Mouse (Mus musculus) neural tube, embryonic 14.5 days (tissue): Measurements from ENCODE around the gene Akr1c14. TPM values are rescaled to one million over a fixed set of nuclear protein-coding genes. Genes with fewer than 3 reads are reported as not detected.

Experiments used
- ATAC-seq: fragments of 200-750 bp; cut with Nextera tagmentation; 2 replicates; pipeline ENCODE4 v1.8.0; 2017; ENCODE audit warnings: low read depth, mild to moderate bottlenecking, moderate TSS enrichment, moderate library complexity
- H3K27ac ChIP-seq: fragments of 300-500 bp; sonication (generic); 2 replicates; pipeline ENCODE4 v1.5.1; 2014; ENCODE audit warnings: low read depth, mild to moderate bottlenecking, control low read depth, low read length, moderate library complexity, mixed read lengths
- H3K27me3 ChIP-seq: fragments of 300-500 bp; sonication (generic); 2 replicates; pipeline ENCODE4 v1.6.1; 2014; ENCODE audit warnings: low read length; ENCODE audit not compliant: control insufficient read depth, insufficient read depth
- H3K36me3 ChIP-seq: fragments of 300-500 bp; sonication (generic); 2 replicates; pipeline ENCODE4 v1.6.1; 2014; ENCODE audit warnings: low read length, mixed read lengths; ENCODE audit not compliant: control insufficient read depth, insufficient read depth
- H3K4me1 ChIP-seq: fragments of 300-500 bp; sonication (generic); 2 replicates; pipeline ENCODE4 v1.6.1; 2014; ENCODE audit warnings: low read length; ENCODE audit not compliant: control insufficient read depth, insufficient read depth
- H3K4me2 ChIP-seq: fragments of 300-500 bp; sonication (generic); 2 replicates; pipeline ENCODE4 v1.6.1; 2014; ENCODE audit warnings: mild to moderate bottlenecking, low read depth, low read length, control low read depth
- H3K4me3 ChIP-seq: fragments of 300-500 bp; sonication (generic); 2 replicates; pipeline ENCODE4 v1.5.1; 2014; ENCODE audit warnings: low read depth, low read length, control low read depth, mixed read lengths
- H3K9ac ChIP-seq: fragments of 300-500 bp; sonication (generic); replicated peaks from 2 replicates; pipeline ENCODE4 v1.6.1; 2014; ENCODE audit warnings: low read depth, mild to moderate bottlenecking, control low read depth, low read length, mixed read lengths
- H3K9me3 ChIP-seq: fragments of 300-500 bp; sonication (generic); 2 replicates; pipeline ENCODE4 v1.6.1; 2016; ENCODE audit warnings: low read length; ENCODE audit not compliant: control insufficient read depth
- WGBS: fragments of 180-500 bp; shearing (Covaris S2); extraction: QIAGEN DNeasy Blood & Tissue Kit; methylation state at CpG from one replicate; pipeline ENCODE4 v1.1.7; 2014; 5-methylcytosine and 5-hydroxymethylcytosine counted together
- polyA plus RNA-seq: library from polyadenylated mRNA; unstranded; fragments of >200 nt; fragmentation: Nextera tagmentation; extraction: Ambion mirVana; gene quantifications from 2 replicates; pipeline ENCODE4 v1.2.1, GENCODE M21; 2014

Gene Akr1c14
- polyA plus RNA-seq, 1 experiment from 2014 or later: 0.37 TPM

- Histone ChIP-seq H3K27me3 (no peaks in the 10 kb centered on the region), H3K9ac (no peak overlapping the region), H3K4me2 (no peak overlapping the region), H3K4me3 (no peak overlapping the region), H3K27ac (no peak overlapping the region), H3K4me1 (no peaks in the 10 kb centered on the region), H3K9me3 (no peaks in the 10 kb centered on the region), H3K36me3 (no peaks in the 10 kb centered on the region)
- 52% methylated on average over 2 of the region's 2 CpGs for WGBS
- ATAC-seq: no peak
These were observed 84.3 kb downstream of the Akr1c14 start for GRCm38 (mm10) chr13:4133070-4133469.

Other genes starting within 250 kb of the Akr1c14 start
- gene Calml3, start 244.7 kb upstream of the Akr1c14 start, polyA plus RNA-seq: not detected in 2 replicates
- gene Calm4, start 211.3 kb upstream of the Akr1c14 start, polyA plus RNA-seq: not detected in 2 replicates
- gene Calm5, start 194.8 kb upstream of the Akr1c14 start, polyA plus RNA-seq: not detected in 2 replicates
- 7.3 and 13.2 TPM in 2 replicates for gene Net1, start 130.8 kb upstream of the Akr1c14 start, polyA plus RNA-seq
- not detected in 2 replicates for gene Tubal3, start 130.7 kb upstream of the Akr1c14 start, polyA plus RNA-seq
- not detected in 2 replicates for gene Ucn3, start 103.7 kb upstream of the Akr1c14 start, polyA plus RNA-seq
- gene Akr1c18, start 101.6 kb downstream of the Akr1c14 start, polyA plus RNA-seq: 0.17 TPM in 1 of 2 replicates, not detected in the other
- gene Akr1c13, start 142.1 kb downstream of the Akr1c14 start, polyA plus RNA-seq: 5.7 and 9.4 TPM in 2 replicates
- 6.9 and 9.5 TPM in 2 replicates for gene Akr1c19, start 179.7 kb downstream of the Akr1c14 start, polyA plus RNA-seq
- 0.17 and 0.39 TPM in 2 replicates for gene Akr1c12, start 230.4 kb downstream of the Akr1c14 start, polyA plus RNA-seq